Mouse (Mus musculus) neural tube, embryonic 14.5 days (tissue): ENCODE results near the gene Hadhb. TPM values are rescaled to one million over a fixed set of nuclear protein-coding genes. Genes with fewer than 3 reads are reported as not detected.
A peak's percentile ranks its signal among the peaks of the same experiment; 100 is the strongest.

Experiments used
- ATAC-seq: fragments of 200-750 bp; cut with Nextera tagmentation; 2 replicates; pipeline ENCODE4 v1.8.0; 2017; ENCODE audit warnings: low read depth, mild to moderate bottlenecking, moderate TSS enrichment, moderate library complexity
- H3K27ac ChIP-seq: fragments of 300-500 bp; sonication (generic); 2 replicates; pipeline ENCODE4 v1.5.1; 2014; ENCODE audit warnings: low read depth, mild to moderate bottlenecking, control low read depth, low read length, moderate library complexity, mixed read lengths
- H3K27me3 ChIP-seq: fragments of 300-500 bp; sonication (generic); 2 replicates; pipeline ENCODE4 v1.6.1; 2014; ENCODE audit warnings: low read length; ENCODE audit not compliant: control insufficient read depth, insufficient read depth
- H3K36me3 ChIP-seq: fragments of 300-500 bp; sonication (generic); 2 replicates; pipeline ENCODE4 v1.6.1; 2014; ENCODE audit warnings: low read length, mixed read lengths; ENCODE audit not compliant: control insufficient read depth, insufficient read depth
- H3K4me1 ChIP-seq: fragments of 300-500 bp; sonication (generic); 2 replicates; pipeline ENCODE4 v1.6.1; 2014; ENCODE audit warnings: low read length; ENCODE audit not compliant: control insufficient read depth, insufficient read depth
- H3K4me2 ChIP-seq: fragments of 300-500 bp; sonication (generic); 2 replicates; pipeline ENCODE4 v1.6.1; 2014; ENCODE audit warnings: mild to moderate bottlenecking, low read depth, low read length, control low read depth
- H3K4me3 ChIP-seq: fragments of 300-500 bp; sonication (generic); 2 replicates; pipeline ENCODE4 v1.5.1; 2014; ENCODE audit warnings: low read depth, low read length, control low read depth, mixed read lengths
- H3K9ac ChIP-seq: fragments of 300-500 bp; sonication (generic); replicated peaks from 2 replicates; pipeline ENCODE4 v1.6.1; 2014; ENCODE audit warnings: low read depth, mild to moderate bottlenecking, control low read depth, low read length, mixed read lengths
- H3K9me3 ChIP-seq: fragments of 300-500 bp; sonication (generic); 2 replicates; pipeline ENCODE4 v1.6.1; 2016; ENCODE audit warnings: low read length; ENCODE audit not compliant: control insufficient read depth
- WGBS: fragments of 180-500 bp; shearing (Covaris S2); extraction: QIAGEN DNeasy Blood & Tissue Kit; methylation state at CpG from one replicate; pipeline ENCODE4 v1.1.7; 2014; 5-methylcytosine and 5-hydroxymethylcytosine counted together
- polyA plus RNA-seq: library from polyadenylated mRNA; unstranded; fragments of >200 nt; fragmentation: Nextera tagmentation; extraction: Ambion mirVana; gene quantifications from 2 replicates; pipeline ENCODE4 v1.2.1, GENCODE M21; 2014

Gene Hadhb
- polyA plus RNA-seq, 1 experiment from 2014 or later = 54.5 TPM

- H3K4me1 ChIP-seq = no peaks in the 10 kb centered on the region
- peaks cover 16% of the 10 kb centered on the region for H3K36me3 ChIP-seq
- no peak overlapping the region for H3K4me2 ChIP-seq
- no peak overlapping the region for H3K27ac ChIP-seq
- H3K9me3 ChIP-seq = no peaks in the 10 kb centered on the region
- 96% methylated on average over 12 of the region's 12 CpGs for WGBS
- ATAC-seq = no peak
- H3K27me3 ChIP-seq = no peaks in the 10 kb centered on the region
- no peak overlapping the region for H3K9ac ChIP-seq
- no peak overlapping the region for H3K4me3 ChIP-seq
Observed at GRCm38 (mm10) chr5:30187687-30188485, 32.8 kb downstream of the Hadhb start.

DNA sequence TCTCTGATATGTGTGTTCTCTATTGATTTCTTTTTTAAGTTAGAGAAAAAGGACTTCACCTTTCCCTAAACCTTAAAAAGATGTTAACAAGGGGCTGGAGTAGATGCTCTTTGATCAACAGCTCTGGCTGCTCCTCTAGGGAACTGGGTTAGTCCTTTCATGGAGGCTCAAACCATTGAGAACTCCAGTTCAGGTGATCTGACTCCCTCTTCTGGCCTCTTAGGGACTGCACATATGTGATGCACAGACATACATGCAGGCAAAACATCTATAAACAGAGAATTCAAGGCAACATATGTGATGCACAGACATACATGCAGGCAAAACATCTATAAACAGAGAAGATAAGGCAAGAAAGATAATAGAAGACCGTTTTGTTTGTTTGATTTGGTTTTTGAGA, 37.4 kb downstream of the Hadhb start:
- Histone ChIP-seq H3K4me3 (no peak overlapping the region), H3K4me2 (no peak overlapping the region), H3K27me3 (no peaks in the 10 kb centered on the region), H3K36me3 (no peaks in the 10 kb centered on the region), H3K9me3 (no peaks in the 10 kb centered on the region), H3K27ac (no peak overlapping the region), H3K9ac (no peak overlapping the region), H3K4me1 (no peaks in the 10 kb centered on the region)
- 91% methylated on average over 1 of the region's 1 CpGs for WGBS
- no peak for ATAC-seq

GRCm38 (mm10) chr5:30195340-30195739, 40.3 kb downstream of the Hadhb start:
- 96% methylated on average over 5 of the region's 5 CpGs for WGBS
- no peaks in the 10 kb centered on the region for H3K36me3 ChIP-seq
- H3K27ac ChIP-seq = no peak overlapping the region
- H3K4me2 ChIP-seq = no peak overlapping the region
- no peak overlapping the region for H3K4me3 ChIP-seq
- H3K4me1 ChIP-seq = no peaks in the 10 kb centered on the region
- ATAC-seq = no peak
- no peak overlapping the region for H3K9ac ChIP-seq
- no peaks in the 10 kb centered on the region for H3K27me3 ChIP-seq
- H3K9me3 ChIP-seq = no peaks in the 10 kb centered on the region

DNA sequence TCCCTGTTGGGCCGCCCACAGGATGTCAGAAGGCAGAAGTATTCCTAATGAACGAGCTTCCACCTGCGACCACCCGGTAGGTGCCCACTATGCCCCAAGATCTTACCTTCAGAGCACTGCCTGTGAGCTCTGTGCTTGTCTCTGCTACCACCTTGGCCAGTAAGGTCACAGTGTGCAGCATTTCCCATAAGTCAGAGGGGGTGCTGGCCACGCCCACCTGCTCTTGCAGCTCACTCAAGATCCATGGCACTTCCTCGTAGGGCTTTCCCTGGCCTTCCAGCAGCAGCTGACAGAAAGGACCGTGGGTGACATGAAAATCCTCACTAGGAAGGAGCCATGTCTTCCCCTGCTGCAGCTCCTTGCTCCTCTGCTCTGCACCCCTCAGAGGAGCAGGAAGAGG, 43.2 kb downstream of the Hadhb start:
- H3K4me2 ChIP-seq = no peak overlapping the region
- no peak for ATAC-seq
- no peaks in the 10 kb centered on the region for H3K9me3 ChIP-seq
- no peaks in the 10 kb centered on the region for H3K36me3 ChIP-seq
- no peak overlapping the region for H3K4me3 ChIP-seq
- no peaks in the 10 kb centered on the region for H3K4me1 ChIP-seq
- no peaks in the 10 kb centered on the region for H3K27me3 ChIP-seq
- no peak overlapping the region for H3K9ac ChIP-seq
- H3K27ac ChIP-seq = no peak overlapping the region
- 73% methylated on average over 7 of the region's 7 CpGs for WGBS

DNA sequence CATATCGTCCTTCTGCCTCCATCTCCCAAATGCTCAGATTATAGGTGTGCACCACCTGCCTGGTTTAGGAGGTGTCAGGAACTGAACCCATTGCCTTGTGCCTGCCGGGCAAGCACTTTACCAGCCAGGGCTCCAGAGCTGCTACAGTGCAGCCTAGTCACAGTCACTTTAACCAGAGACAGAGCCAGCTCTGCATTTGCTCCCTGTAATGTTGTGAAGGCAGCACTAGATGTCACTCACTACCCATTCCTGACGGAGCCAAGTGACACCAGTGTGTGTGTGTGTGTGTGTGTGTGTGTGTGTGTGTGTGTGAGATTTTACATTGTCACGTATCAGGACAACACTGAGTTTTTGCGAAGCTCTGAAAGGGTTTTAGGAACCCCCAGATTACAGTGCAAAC, 46.5 kb downstream of the Hadhb start:
- ATAC-seq = peak; percentile 82; the same call in 1 of the 2 replicates
- no peak overlapping the region for H3K4me2 ChIP-seq
- no peak overlapping the region for H3K9ac ChIP-seq
- H3K27me3 ChIP-seq = no peaks in the 10 kb centered on the region
- H3K9me3 ChIP-seq = no peaks in the 10 kb centered on the region
- no peaks in the 10 kb centered on the region for H3K4me1 ChIP-seq
- H3K27ac ChIP-seq = no peak overlapping the region
- WGBS = 55% methylated on average over 5 of the region's 5 CpGs
- no peak overlapping the region for H3K4me3 ChIP-seq
- H3K36me3 ChIP-seq = no peaks in the 10 kb centered on the region

DNA sequence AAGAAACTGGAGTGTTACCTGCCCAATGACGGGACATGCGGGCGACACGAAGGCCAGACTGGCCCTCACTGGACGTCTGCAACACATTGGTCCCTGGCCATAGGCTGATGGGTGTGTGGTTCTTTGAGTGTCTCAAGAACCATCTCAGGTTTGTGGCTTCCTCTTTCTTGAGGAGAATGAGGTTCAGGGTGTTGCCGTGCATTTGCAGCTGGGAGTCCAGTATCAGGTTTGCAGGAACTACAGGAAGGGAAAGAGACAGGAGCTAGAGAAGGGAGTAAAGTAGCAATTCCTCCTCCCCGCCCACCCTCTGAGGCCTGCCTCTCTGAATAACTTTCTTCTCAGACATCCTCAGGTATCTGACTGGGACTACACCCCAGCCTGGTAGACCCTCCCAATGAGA, 47.2 kb downstream of the Hadhb start:
- ATAC-seq = no peak
- no peaks in the 10 kb centered on the region for H3K4me1 ChIP-seq
- no peaks in the 10 kb centered on the region for H3K36me3 ChIP-seq
- H3K27ac ChIP-seq = no peak overlapping the region
- no peaks in the 10 kb centered on the region for H3K27me3 ChIP-seq
- 90% methylated on average over 7 of the region's 7 CpGs for WGBS
- no peak overlapping the region for H3K4me2 ChIP-seq
- H3K4me3 ChIP-seq = no peak overlapping the region
- H3K9me3 ChIP-seq = no peaks in the 10 kb centered on the region
- H3K9ac ChIP-seq = no peak overlapping the region

DNA sequence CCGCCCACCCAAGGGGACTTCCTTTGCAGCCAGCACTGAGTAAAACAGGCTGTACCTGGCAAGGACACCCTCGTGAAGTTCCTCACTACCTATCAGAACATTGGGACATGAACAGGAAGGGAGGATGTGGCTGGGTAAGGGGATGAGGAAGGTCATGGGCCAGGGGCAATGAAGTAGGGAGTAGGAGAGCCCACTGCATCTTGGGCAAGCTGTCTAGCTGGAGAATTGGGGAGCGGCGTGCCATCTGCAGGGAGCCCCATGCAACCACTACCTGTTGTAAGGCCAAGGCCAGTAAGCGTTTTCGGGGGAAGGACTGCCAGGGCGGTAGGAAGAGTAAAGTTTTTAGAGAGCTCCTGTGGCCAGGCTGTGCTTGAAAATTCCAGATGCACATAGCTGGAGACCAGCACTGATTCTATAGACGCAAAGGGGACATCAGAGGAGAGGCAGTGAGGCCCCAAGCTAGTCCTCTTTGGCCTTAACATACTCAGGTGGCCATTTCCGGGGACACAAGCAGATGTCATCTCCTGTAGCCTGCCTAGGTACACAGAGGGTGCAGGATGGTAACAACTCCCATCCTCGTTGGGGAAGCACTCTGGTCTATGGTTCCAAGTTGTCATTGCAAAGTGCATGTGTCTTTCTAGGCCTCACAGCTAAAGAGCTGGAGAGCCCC, 48.3 kb downstream of the Hadhb start:
- H3K4me1 ChIP-seq = no peaks in the 10 kb centered on the region
- H3K9ac ChIP-seq = no peak overlapping the region
- 83% methylated on average over 10 of the region's 10 CpGs for WGBS
- H3K27ac ChIP-seq = no peak overlapping the region
- H3K4me3 ChIP-seq = no peak overlapping the region
- H3K4me2 ChIP-seq = no peak overlapping the region
- no peaks in the 10 kb centered on the region for H3K36me3 ChIP-seq
- H3K27me3 ChIP-seq = no peaks in the 10 kb centered on the region
- no peak for ATAC-seq
- no peaks in the 10 kb centered on the region for H3K9me3 ChIP-seq

DNA sequence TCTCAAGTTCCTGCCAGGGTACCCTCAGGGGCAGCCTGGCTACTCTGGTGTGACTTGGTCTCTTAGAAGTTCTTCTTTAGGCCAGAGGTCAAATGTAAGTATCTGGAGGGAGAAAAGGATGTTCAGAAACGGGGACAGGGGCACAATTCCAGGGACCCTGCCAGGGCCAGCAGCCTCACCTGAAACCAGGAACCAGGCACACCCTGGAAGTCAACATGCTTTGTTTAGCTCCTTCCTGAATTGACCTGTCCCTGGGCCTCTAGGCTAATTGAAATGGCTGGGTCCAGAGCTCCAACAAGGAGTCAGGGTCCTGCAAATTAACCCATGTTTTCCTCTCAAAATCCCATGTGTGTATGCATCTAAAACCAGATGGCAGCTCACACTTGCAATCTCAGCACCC, 49.4 kb downstream of the Hadhb start:
- no peak overlapping the region for H3K4me3 ChIP-seq
- no peaks in the 10 kb centered on the region for H3K27me3 ChIP-seq
- H3K27ac ChIP-seq = no peak overlapping the region
- H3K4me1 ChIP-seq = no peaks in the 10 kb centered on the region
- H3K9me3 ChIP-seq = no peaks in the 10 kb centered on the region
- no peak overlapping the region for H3K4me2 ChIP-seq
- no peak overlapping the region for H3K9ac ChIP-seq
- 57% methylated on average over 1 of the region's 1 CpGs for WGBS
- no peaks in the 10 kb centered on the region for H3K36me3 ChIP-seq
- no peak for ATAC-seq

GRCm38 (mm10) chr5:30205034-30205433, 50.0 kb downstream of the Hadhb start:
- no peaks in the 10 kb centered on the region for H3K36me3 ChIP-seq
- no peak overlapping the region for H3K4me2 ChIP-seq
- no peak overlapping the region for H3K27ac ChIP-seq
- H3K4me3 ChIP-seq = no peak overlapping the region
- WGBS = 62% methylated on average over 3 of the region's 3 CpGs
- ATAC-seq = no peak
- no peak overlapping the region for H3K9ac ChIP-seq
- no peaks in the 10 kb centered on the region for H3K4me1 ChIP-seq
- H3K27me3 ChIP-seq = no peaks in the 10 kb centered on the region
- H3K9me3 ChIP-seq = no peaks in the 10 kb centered on the region
